Mouse (Mus musculus) layer of hippocampus, postnatal 14 days (tissue): Measurements from ENCODE around the gene Cd44. TPM values are rescaled to one million over a fixed set of nuclear protein-coding genes. Genes with fewer than 3 reads are reported as not detected.

Experiments
- DNase-seq, 2 experiments: peaks; one replicate each; pipeline ENCODE4 v3.0.0; 2021 to 2022; ENCODE audit warnings: low spot score in 2 of 2, mixed read lengths in 1 of 2
- total RNA-seq, 2 experiments: library from RNA; stranded (reverse); gene quantifications; 2 replicates each; pipeline ENCODE4 v1.2.3; 2021

Cd44 gene
- total RNA-seq, 2 experiments from 2014 or later, result 5.4 to 6.3 TPM

DNA sequence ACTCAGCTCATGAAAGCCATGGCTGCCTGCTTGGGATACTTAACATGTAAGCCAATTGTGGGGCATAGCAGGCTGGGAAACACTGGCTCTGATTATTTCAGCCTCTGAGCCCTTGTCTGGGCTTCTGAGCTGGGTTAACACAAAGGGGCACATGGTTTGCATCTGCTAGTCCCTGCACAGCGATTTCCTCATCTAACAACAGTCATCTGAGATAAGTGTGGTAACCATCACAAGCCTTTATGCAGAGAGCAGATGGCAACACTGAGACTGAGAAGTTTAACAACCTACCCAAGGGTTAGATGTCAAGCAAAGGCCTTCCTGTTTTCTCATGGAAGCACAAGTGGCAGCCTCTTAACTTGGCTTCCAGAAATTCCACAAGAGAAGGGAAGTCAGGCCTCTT, 25.3 kb downstream of the Cd44 start:
- no peak for DNase-seq

DNA sequence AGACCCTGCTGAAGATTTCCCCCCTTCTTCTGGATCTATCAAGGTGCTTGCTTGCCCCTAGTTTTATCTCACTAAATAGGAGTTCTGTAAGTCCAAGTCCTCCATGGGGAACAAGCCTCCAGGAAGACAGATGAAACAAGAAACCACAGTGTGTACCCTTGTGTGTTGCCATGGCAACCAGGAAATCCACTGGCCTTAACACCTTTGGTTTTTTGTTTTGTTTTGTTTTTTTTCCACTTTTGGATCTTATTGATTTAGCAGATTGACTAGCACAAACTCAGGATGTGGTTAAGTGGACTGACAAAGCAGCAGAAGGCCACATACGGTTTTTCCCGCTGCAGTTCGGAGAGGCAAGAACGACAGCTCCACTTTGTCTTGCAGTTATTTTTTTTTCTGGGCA, 27.6 kb downstream of the Cd44 start:
- DNase-seq, result no peak

GRCm38 (mm10) chr2:102873194-102873593, 28.3 kb downstream of the Cd44 start:
- DNase-seq, result no peak

DNA sequence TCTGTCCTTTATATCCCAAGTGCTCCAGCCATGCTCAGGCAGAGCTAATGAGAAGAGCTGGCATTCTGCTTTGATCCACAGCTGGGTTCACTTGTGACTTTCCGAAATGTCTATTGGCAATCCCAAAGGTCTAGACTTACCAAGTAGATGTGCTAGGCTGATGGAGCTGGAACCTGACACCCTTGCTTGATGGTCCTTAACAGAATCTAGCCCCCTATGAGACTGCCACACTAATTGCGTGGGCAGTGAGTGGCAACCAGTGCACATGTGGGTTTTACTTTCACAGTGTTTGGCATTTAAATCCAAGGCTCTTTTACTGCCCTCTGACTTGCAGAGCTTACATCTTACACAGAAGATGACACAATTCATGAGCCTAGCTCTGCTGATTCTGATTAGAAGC, 29.0 kb downstream of the Cd44 start:
- no peak for DNase-seq

- DNase-seq, result no peak
Observed at GRCm38 (mm10) chr2:102868444-102868843, 33.0 kb downstream of the Cd44 start.

GRCm38 (mm10) chr2:102867396-102868088, 33.9 kb downstream of the Cd44 start:
- no peak for DNase-seq

DNA sequence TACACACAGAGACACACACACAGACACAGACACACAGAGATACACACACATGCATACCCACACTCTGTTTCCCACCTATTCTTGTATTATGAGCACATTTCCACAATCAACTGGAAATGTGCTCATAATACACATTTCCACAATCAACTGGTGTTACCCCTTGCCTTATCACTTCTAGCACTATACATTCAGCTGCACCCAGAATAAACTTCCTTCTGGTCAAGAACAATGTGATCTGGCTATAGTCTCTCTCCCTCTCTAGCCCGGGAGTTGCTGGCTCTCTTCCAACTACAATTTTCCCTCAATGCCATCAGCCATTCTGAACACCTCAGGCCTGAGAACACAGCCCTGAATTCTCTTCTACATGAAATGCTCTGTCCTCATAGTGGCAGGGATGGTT, 34.9 kb downstream of the Cd44 start:
- DNase-seq, result no peak

- no peak for DNase-seq
Observed at GRCm38 (mm10) chr2:102865354-102865752, 36.1 kb downstream of the Cd44 start.

GRCm38 (mm10) chr2:102864695-102865353, 36.6 kb downstream of the Cd44 start:
- DNase-seq, result no peak

- DNase-seq, result no peak
Observed at GRCm38 (mm10) chr2:102864036-102864435, 37.4 kb downstream of the Cd44 start.

DNA sequence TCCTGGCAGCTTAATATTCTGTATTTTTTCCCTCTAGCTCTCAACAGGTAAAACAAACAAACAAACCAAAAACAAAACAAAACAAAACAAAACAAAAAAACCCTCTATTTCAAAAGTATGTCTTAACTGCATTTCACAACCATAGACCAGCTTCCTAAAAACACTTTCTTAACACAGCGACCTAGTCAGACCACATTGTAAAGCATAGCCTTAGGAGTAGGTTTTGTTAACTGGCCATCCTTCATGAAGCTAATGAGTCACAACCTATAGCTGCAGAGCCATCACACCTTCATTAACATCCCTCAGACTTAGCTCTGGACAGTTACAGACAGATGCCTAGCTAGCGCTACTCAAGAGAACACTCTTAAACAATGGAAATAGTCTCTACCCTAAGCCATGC, 37.9 kb downstream of the Cd44 start:
- no peak for DNase-seq

- DNase-seq, result no peak
Observed at GRCm38 (mm10) chr2:102862706-102863105, 38.8 kb downstream of the Cd44 start.

GRCm38 (mm10) chr2:102858271-102858670, 43.2 kb downstream of the Cd44 start:
- DNase-seq, result no peak

DNA sequence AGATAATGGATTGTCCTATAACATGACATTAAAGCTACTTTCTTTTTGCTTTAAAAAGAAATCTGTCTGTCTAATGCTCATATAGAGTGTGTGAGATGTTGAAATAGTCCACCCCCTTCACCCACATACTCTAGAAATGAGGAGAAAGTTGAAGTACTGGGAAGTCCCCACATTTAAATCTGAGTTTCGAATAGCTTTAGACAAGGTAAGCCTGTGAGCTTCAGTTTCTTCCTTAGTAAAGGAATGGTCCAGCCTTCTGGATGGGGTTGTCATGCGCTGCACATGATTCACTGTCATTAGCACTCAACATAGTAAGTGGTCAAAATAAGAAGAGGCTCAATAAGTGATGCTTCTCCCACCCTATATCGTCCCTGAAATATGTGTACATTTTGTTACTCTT, 48.2 kb downstream of the Cd44 start:
- DNase-seq, result no peak

DNA sequence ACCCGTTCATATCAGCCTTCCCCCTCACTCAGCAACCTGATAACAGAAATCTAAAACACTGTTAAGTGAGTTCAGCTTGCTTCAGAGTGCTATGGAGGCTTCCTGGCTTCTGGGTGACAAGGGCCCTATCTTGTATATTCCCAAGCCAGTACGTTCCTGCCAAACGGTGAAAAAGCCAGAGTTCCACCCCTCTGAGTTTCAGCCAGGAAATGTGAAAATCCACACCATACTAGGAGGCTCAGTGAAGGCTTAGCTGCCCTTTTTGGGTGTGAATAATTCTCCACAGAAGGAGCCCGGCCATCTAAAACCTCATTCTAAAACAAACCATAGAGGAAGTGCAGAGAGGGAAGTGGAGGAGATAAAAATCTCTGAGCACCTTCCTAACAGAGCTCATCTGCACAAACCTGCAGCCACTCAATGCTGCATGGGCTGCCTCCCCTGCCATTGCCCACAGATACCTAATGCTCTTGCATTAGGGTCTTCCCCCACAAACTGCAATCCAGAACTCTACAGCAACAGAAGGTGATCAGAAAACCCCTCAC, 49.5 kb downstream of the Cd44 start:
- DNase-seq, result no peak

GRCm38 (mm10) chr2:102850026-102850425, 51.4 kb downstream of the Cd44 start:
- no peak for DNase-seq

- DNase-seq, result no peak
Observed at GRCm38 (mm10) chr2:102848811-102849433, 52.5 kb downstream of the Cd44 start.

- no peak for DNase-seq
Observed at GRCm38 (mm10) chr2:102841231-102841630, 60.2 kb downstream of the Cd44 start.

- no peak for DNase-seq
Observed at GRCm38 (mm10) chr2:102838179-102838578, 63.3 kb downstream of the Cd44 start.

DNA sequence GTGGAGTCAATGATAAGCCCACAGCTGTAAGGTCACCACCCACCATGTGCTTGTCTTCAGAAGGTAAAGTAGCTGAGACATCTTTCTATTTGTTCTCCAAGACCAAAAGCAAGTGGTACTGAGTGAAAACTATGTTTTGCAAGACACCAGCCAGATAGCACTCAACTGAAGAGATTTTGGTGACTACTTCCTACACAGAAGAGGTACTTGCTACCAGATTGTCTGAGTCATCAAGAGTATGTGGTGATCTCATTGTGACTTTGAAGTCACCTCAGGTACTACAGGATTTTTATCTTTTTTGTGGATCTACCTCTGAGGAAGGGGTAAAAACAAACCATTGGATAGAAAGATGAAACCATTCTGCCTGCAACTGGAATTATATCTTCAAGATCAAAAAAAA, 69.9 kb downstream of the Cd44 start:
- DNase-seq, result no peak

- DNase-seq, result peak; percentile 41 to 83
Observed at GRCm38 (mm10) chr2:102829201-102829600, 72.3 kb downstream of the Cd44 start.

DNA sequence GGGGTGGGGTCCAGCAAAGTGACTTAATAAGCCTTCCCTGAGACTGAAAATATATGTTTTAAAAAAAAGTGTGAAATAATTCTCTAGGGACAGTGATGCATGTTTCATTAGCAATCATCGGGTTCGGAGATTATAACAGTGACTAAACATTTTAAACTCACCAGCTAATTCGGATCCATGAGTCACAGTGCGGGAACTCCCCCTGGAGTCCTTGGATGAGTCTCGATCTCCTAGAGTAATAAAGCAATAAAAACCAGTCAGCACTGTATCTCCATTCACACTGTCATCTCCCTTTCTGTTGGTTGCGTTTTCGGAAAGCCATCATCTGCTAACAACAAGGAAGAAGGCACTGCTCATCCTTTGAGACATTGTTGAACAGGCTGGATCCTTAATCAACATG, 73.1 kb downstream of the Cd44 start:
- DNase-seq, result no peak
